Mouse (Mus musculus) adrenal gland, adult (tissue): ENCODE results near the gene Dcaf10.
"Not testable (repeated sequence)": the region's sequence is repeated elsewhere in the genome, so short reads cannot be mapped to it uniquely, and the experiment has no call there.

Source experiments
- DNase-seq, 2 experiments: peaks; one replicate each; pipeline ENCODE4 v3.0.0; 2022 to 2023; ENCODE audit warnings: low spot score in 1 of 2; ENCODE audit not compliant: inconsistent age in 2 of 2

Dcaf10 gene

GRCm38 (mm10) chr4:45341669-45342249, at the start of gene Dcaf10:
Dcaf10 (plus strand) TSS chr4:45342101.
- DNase-seq, result peak; percentile 94 to 98

GRCm38 (mm10) chr4:45296662-45297564, 45.0 kb upstream of the Dcaf10 start, which contains the start of gene Trmt10b:
Trmt10b (plus strand) TSS chr4:45297127.
- DNase-seq, result peak; percentile 66 to 87

GRCm38 (mm10) chr4:45305536-45305935, 36.4 kb upstream of the Dcaf10 start:
- DNase-seq, result no peak

- peak in 1 of 2 experiments; percentile 57 for DNase-seq
These were observed 33.9 kb upstream of the Dcaf10 start for GRCm38 (mm10) chr4:45308046-45308445.

GRCm38 (mm10) chr4:45308606-45309005, 33.3 kb upstream of the Dcaf10 start:
- DNase-seq, result no peak

- no peak for DNase-seq
These were observed 30.8 kb upstream of the Dcaf10 start for GRCm38 (mm10) chr4:45311056-45311455.

- peak; percentile 92 to 97 for DNase-seq
These were observed 21.6 kb upstream of the Dcaf10 start for GRCm38 (mm10) chr4:45320159-45320816.

- DNase-seq, result peak in 1 of 2 experiments; percentile 53
These were observed 10.8 kb upstream of the Dcaf10 start for GRCm38 (mm10) chr4:45331139-45331538.

GRCm38 (mm10) chr4:45332466-45332865, 9.4 kb upstream of the Dcaf10 start:
- peak in 1 of 2 experiments; percentile 14 for DNase-seq

GRCm38 (mm10) chr4:45341226-45341625, 675 bp upstream of the Dcaf10 start:
- DNase-seq, result peak in 1 of 2 experiments; percentile 21

GRCm38 (mm10) chr4:45342286-45343155, 620 bp downstream of the Dcaf10 start, which contains the start of gene Exosc3:
Exosc3 (minus strand) TSS chr4:45342732.
- peak in 1 of 2 experiments; percentile 75 for DNase-seq

GRCm38 (mm10) chr4:45356653-45357052, 14.8 kb downstream of the Dcaf10 start:
- peak in 1 of 2 experiments; percentile 26 for DNase-seq

GRCm38 (mm10) chr4:45371261-45371660, 29.4 kb downstream of the Dcaf10 start:
- no peak for DNase-seq

- DNase-seq, result no peak
These were observed 33.0 kb downstream of the Dcaf10 start for GRCm38 (mm10) chr4:45374879-45375278.

GRCm38 (mm10) chr4:45376573-45376972, 34.7 kb downstream of the Dcaf10 start:
- DNase-seq, result no peak

- DNase-seq, result not testable (repeated sequence)
These were observed 39.1 kb downstream of the Dcaf10 start for GRCm38 (mm10) chr4:45380903-45381580.

- not testable (repeated sequence) for DNase-seq
These were observed 40.2 kb downstream of the Dcaf10 start for GRCm38 (mm10) chr4:45382133-45382532.

GRCm38 (mm10) chr4:45387296-45387695, 45.4 kb downstream of the Dcaf10 start:
- DNase-seq, result not testable (repeated sequence)

- no peak for DNase-seq
These were observed 50.2 kb downstream of the Dcaf10 start for GRCm38 (mm10) chr4:45392099-45392498.

GRCm38 (mm10) chr4:45392572-45392971, 50.7 kb downstream of the Dcaf10 start:
- DNase-seq, result peak in 1 of 2 experiments; percentile 29
